8 mouse cellular contexts compared by ENCODE assay signal in the genomic region with DNA sequence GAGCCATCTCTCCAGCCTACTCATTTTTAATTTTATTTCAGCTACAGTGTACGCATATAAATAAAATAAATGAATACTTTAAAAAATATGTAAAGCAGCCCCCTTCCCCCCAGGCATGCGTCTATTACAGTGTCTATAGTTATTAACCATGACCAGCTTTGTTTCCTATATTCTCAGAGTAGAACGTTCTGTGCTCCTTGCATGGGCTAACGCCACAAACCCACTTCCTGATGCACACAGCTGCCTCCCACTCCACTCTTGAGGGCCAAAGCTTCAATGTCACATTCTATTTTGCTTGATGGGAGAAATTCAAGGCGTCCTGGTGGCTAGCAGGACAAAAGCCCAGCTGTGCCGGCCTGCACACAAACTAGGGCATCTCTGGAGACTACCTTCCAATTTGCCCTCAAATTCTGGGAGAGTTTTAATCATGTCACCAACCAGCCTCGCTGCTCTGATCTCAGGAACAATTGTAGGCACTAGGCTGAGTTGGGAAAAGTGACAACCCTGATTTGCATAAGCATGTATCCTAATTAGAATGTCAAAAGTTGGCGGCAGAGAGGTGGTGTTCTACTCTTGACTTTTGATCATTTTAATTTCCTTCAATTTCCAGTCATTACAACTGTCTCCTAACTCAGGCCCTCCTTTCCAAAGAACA. TPM values are rescaled to one million over a fixed set of nuclear protein-coding genes. Genes with fewer than 3 reads are reported as not detected.
A peak's percentile ranks its signal among the peaks of the same experiment; 100 is the strongest.
DNase-seq lines count a peak whose midpoint lies in the region; ATAC-seq and TF ChIP-seq lines count a peak whose summit lies in the region.

No protein-coding gene starts in this region.

- no peak for TF ChIP-seq CTCF in olfactory bulb, adult 2 months (IDR thresholded peaks at IDR 0.05; ENCODE audit: insufficient read depth, low read depth, low read length)

- 0 out of 2 replicates have a peak, but pooled peaks cover 4% of the 10 kb centered on the region for H3K4me1 ChIP-seq in lung, embryonic 16.5 days (replicated peaks; ENCODE audit: control insufficient read depth, insufficient read depth, low read length)
- H3K4me1 ChIP-seq in embryonic facial prominence, embryonic 11.5 days (ENCODE audit: control insufficient read depth, insufficient read depth, low read length), result 0 out of 2 replicates have a peak, but pooled peaks cover 2% of the 10 kb centered on the region
- H3K4me1 ChIP-seq in intestine, embryonic 14.5 days (replicated peaks; ENCODE audit: control insufficient read depth, insufficient read depth, low read length), result no peaks in the 10 kb centered on the region
- peaks cover 11% of the 10 kb centered on the region for H3K4me1 ChIP-seq in olfactory bulb, adult 2 months (ENCODE audit: control insufficient read depth, insufficient read depth, low read length)

- no peak for ATAC-seq in lung, embryonic 16.5 days (ENCODE audit: low read depth)
- no peak; the same call in 1 of the 2 replicates for ATAC-seq in embryonic facial prominence, embryonic 11.5 days (replicated peaks; ENCODE audit: insufficient number of reproducible peaks, low FRiP score, low TSS enrichment, low read depth)
- no peak for ATAC-seq in intestine, embryonic 14.5 days (replicated peaks; ENCODE audit: low FRiP score, low TSS enrichment, low read depth)
- ATAC-seq in erythroid progenitor cell, adult 5-6 weeks (replicated peaks; ENCODE audit: low FRiP score, poor library complexity, severe bottlenecking), result no peak

- peak overlapping the region; percentile 28 for H3K4me3 ChIP-seq in lung, embryonic 16.5 days (ENCODE audit: low read length)
- H3K4me3 ChIP-seq in embryonic facial prominence, embryonic 11.5 days (ENCODE audit: low read depth, low read length), result no peak overlapping the region
- peak overlapping the region; percentile 30; the same call in 1 of the 2 replicates for H3K4me3 ChIP-seq in intestine, embryonic 14.5 days (ENCODE audit: low read depth, low read length)
- peak overlapping the region; percentile 34 for H3K4me3 ChIP-seq in olfactory bulb, adult 2 months (ENCODE audit: insufficient read depth, low read depth, low read length)

- 45% methylated on average over 8 of the region's 8 CpGs for WGBS in lung, embryonic 16.5 days
- WGBS in embryonic facial prominence, embryonic 11.5 days, result 28% methylated on average over 8 of the region's 8 CpGs
- 49% methylated on average over 8 of the region's 8 CpGs for WGBS in intestine, embryonic 14.5 days
- 49% methylated on average over 8 of the region's 8 CpGs for WGBS in olfactory bulb, adult 2 months

- H3K9me3 ChIP-seq in lung, embryonic 16.5 days (ENCODE audit: control insufficient read depth, low read length), result no peaks in the 10 kb centered on the region
- no peaks in the 10 kb centered on the region for H3K9me3 ChIP-seq in embryonic facial prominence, embryonic 11.5 days (replicated peaks; ENCODE audit: control insufficient read depth, low read length)
- H3K9me3 ChIP-seq in intestine, embryonic 14.5 days (ENCODE audit: control insufficient read depth, low read length), result no peaks in the 10 kb centered on the region

- no peaks in the 10 kb centered on the region for H3K36me3 ChIP-seq in lung, embryonic 16.5 days (ENCODE audit: control insufficient read depth, insufficient read depth, low read length)
- H3K36me3 ChIP-seq in embryonic facial prominence, embryonic 11.5 days (replicated peaks; ENCODE audit: control insufficient read depth, insufficient read depth, low read depth, low read length), result no peaks in the 10 kb centered on the region
- H3K36me3 ChIP-seq in intestine, embryonic 14.5 days (ENCODE audit: control insufficient read depth, insufficient read depth, low read length), result no peaks in the 10 kb centered on the region

- peak overlapping the region; percentile 48; the same call in 1 of the 2 replicates for H3K9ac ChIP-seq in lung, embryonic 16.5 days (ENCODE audit: low read length)
- H3K9ac ChIP-seq in embryonic facial prominence, embryonic 11.5 days (replicated peaks; ENCODE audit: low read length), result no peak overlapping the region
- no peak overlapping the region for H3K9ac ChIP-seq in intestine, embryonic 14.5 days (ENCODE audit: low read length)

- no peak overlapping the region for H3K27ac ChIP-seq in lung, embryonic 16.5 days (ENCODE audit: low read length)
- no peak overlapping the region for H3K27ac ChIP-seq in embryonic facial prominence, embryonic 11.5 days (replicated peaks; ENCODE audit: low read depth, low read length)
- H3K27ac ChIP-seq in intestine, embryonic 14.5 days (ENCODE audit: low read depth), result no peak overlapping the region
- no peak overlapping the region for H3K27ac ChIP-seq in olfactory bulb, adult 2 months (ENCODE audit: insufficient read depth, low read depth, low read length)

- DNase-seq in lung, postnatal 4 days, result no peak
- peak; percentile 28 for DNase-seq in embryonic facial prominence, embryonic 11.5 days (ENCODE audit: low spot score)
- DNase-seq in intestine, embryonic 14.5 days (ENCODE audit: low spot score), result no peak
- DNase-seq in left cerebral cortex, adult 9 months (ENCODE audit: low spot score in 2 of 2), result no peak
- no peak for DNase-seq in adrenal gland, postnatal 25 days

- H3K4me2 ChIP-seq in lung, embryonic 16.5 days (ENCODE audit: low read depth, low read length), result peak overlapping the region; percentile 56
- H3K4me2 ChIP-seq in embryonic facial prominence, embryonic 11.5 days (ENCODE audit: low read depth, low read length), result peak overlapping the region; percentile 57
- peak overlapping the region; percentile 51 for H3K4me2 ChIP-seq in intestine, embryonic 14.5 days (ENCODE audit: low read length)

- no peaks in the 10 kb centered on the region; the same call in 1 of the 2 replicates for H3K27me3 ChIP-seq in lung, embryonic 16.5 days (ENCODE audit: control insufficient read depth, insufficient read depth, low read depth, low read length)
- H3K27me3 ChIP-seq in embryonic facial prominence, embryonic 11.5 days (ENCODE audit: control insufficient read depth, insufficient read depth, low read length), result peaks cover 2% of the 10 kb centered on the region; the same call in 1 of the 2 replicates
- H3K27me3 ChIP-seq in intestine, embryonic 14.5 days (replicated peaks; ENCODE audit: control insufficient read depth, insufficient read depth, low read length), result no peaks in the 10 kb centered on the region

- no peak for TF ChIP-seq POLR2A in olfactory bulb, adult 2 months (IDR thresholded peaks at IDR 0.05; ENCODE audit: insufficient read depth, low read depth, low read length)

RNA-seq across cellular contexts. Expression of a gene that starts 10.2 kb away (rescaled TPM):
- not detected in 2 replicates for polyA plus RNA-seq in lung, embryonic 16.5 days (2015; fragmentation: Nextera tagmentation; extraction: Ambion mirVana)
- 1.3 and 3.8 TPM in 2 replicates for polyA plus RNA-seq in embryonic facial prominence, embryonic 11.5 days (2014; fragmentation: Nextera tagmentation; extraction: Ambion mirVana)
- polyA plus RNA-seq in intestine, embryonic 14.5 days (2014; fragmentation: Nextera tagmentation; extraction: Ambion mirVana), result 0.11 TPM in 1 of 2 replicates, not detected in the other
- polyA plus RNA-seq in olfactory bulb, adult 2 months (2012; ENCODE audit: insufficient read depth, insufficient read length, low replicate concordance, missing spikeins), result not detected in 2 replicates
- total RNA-seq in erythroid progenitor cell, adult 5-6 weeks (2015; ENCODE audit: low replicate concordance), result not detected in 2 replicates
- not detected in 2 replicates for total RNA-seq in erythroid progenitor cell, adult 5-6 weeks (2017; ENCODE audit: low replicate concordance)
- not detected in 2 replicates for total RNA-seq in adrenal gland, postnatal 25 days (2021)

RNA-seq across cellular contexts. Expression of a gene that starts 29.3 kb away (rescaled TPM):
- 1.1 TPM in 2 replicates for polyA plus RNA-seq in lung, embryonic 16.5 days (2015; fragmentation: Nextera tagmentation; extraction: Ambion mirVana)
- 0.74 and 0.98 TPM in 2 replicates for polyA plus RNA-seq in embryonic facial prominence, embryonic 11.5 days (2014; fragmentation: Nextera tagmentation; extraction: Ambion mirVana)
- 0.95 and 1.8 TPM in 2 replicates for polyA plus RNA-seq in intestine, embryonic 14.5 days (2014; fragmentation: Nextera tagmentation; extraction: Ambion mirVana)
- polyA plus RNA-seq in olfactory bulb, adult 2 months (2012; ENCODE audit: insufficient read depth, insufficient read length, low replicate concordance, missing spikeins), result not detected in 2 replicates
- total RNA-seq in erythroid progenitor cell, adult 5-6 weeks (2015; ENCODE audit: low replicate concordance), result not detected in 2 replicates
- total RNA-seq in erythroid progenitor cell, adult 5-6 weeks (2017; ENCODE audit: low replicate concordance), result 0.13 TPM in 1 of 2 replicates, not detected in the other
- 1.8 and 5.3 TPM in 2 replicates for total RNA-seq in adrenal gland, postnatal 25 days (2021)
